Mouse (Mus musculus) bone marrow macrophage, adult 2 months (primary cell): Measurements from ENCODE around the gene C3.

Source experiments
- CTCF ChIP-seq: IDR thresholded peaks from 2 replicates; pipeline ENCODE4 v1.5.1; 2012; ENCODE audit warnings: low read depth, mild to moderate bottlenecking, low read length, moderate library complexity
- POLR2A ChIP-seq: IDR thresholded peaks from 2 replicates; pipeline ENCODE4 v1.6.1; 2012; ENCODE audit warnings: mild to moderate bottlenecking, low read depth, low read length, borderline replicate concordance

GRCm38 (mm10) chr17:57248201-57248699, 20.3 kb upstream of the C3 start, which contains the start of gene Gpr108:
- TF ChIP-seq CTCF, result peak; percentile 42
- no peak for TF ChIP-seq POLR2A
